Mouse (Mus musculus): Measurements from ENCODE around the gene Dynll1.

Gene Dynll1

DNA sequence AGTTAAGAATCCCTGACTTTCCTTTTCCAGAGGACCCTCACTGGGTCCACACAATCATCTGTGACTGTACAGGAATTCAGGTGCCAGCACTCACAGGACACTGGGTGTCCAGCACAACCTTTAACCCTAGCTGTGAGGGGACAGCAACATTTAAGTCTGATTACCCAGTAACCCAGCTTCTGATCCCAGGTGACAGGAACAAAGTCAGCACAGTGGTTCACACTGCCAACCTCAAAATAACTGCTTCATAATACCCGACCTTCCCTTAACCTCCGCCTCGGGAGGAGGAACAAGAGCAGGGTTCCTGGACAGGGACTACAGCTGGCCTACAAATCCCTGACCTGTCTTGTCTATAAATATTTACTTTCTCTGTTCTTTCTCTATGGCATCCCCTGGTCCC is 32.5 kb downstream of the Dynll1 start:
- no peak for DNase-seq (ENCODE audit: extremely low spot score, low read depth, low spot score)

DNA sequence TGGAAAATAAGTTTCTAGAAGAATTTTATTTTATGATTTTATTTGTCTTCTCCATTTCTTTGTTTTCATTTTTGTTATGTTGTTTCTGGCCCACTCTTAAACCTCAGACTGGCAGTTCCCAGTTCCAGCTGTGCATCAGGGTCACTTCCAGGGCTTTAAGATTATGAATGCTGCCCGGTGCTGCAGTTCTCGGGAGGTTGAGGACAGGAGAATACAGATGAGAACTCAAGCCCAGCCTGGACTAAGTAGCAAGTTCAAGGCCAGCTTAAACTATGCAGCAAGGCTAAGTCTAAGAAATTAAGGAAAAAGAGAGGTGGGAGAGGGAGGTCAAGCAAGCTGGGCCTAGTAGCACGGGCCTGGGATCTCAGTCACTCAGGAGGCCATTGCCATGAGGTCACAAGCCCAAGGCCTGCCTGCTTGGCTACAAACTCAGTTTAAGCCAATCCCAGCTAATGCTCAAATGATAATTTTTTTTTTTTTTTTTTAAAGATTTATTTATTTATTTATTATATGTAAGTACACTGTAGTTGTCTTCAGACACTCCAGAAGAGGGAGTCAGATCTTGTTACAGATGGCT is 33.2 kb downstream of the Dynll1 start:
- DNase-seq (ENCODE audit: extremely low spot score, low read depth, low spot score): no peak

- DNase-seq (ENCODE audit: extremely low spot score, low read depth, low spot score): no peak
Measured at GRCm38 (mm10) chr5:115266787-115267468, 33.9 kb downstream of the Dynll1 start.

DNA sequence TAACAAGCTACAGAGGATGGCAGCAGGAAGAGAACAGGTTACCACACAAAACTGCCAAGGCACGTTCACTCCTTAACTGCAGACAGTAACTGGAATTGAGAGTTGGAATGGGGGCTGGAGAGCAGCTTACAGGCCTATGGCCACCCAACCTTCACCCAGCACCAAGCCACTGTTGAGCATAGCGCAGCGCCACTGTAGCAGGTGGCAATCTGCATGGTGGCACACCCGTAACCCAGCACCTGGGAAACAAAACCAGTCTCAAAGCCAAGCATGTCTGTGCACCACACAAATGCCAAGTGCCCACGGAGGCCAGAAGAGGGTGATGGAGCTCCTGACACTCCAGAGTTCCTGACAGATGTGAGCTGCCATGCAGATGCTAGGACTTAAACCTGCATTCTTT is 34.5 kb downstream of the Dynll1 start:
- no peak for DNase-seq (ENCODE audit: extremely low spot score, low read depth, low spot score)

DNA sequence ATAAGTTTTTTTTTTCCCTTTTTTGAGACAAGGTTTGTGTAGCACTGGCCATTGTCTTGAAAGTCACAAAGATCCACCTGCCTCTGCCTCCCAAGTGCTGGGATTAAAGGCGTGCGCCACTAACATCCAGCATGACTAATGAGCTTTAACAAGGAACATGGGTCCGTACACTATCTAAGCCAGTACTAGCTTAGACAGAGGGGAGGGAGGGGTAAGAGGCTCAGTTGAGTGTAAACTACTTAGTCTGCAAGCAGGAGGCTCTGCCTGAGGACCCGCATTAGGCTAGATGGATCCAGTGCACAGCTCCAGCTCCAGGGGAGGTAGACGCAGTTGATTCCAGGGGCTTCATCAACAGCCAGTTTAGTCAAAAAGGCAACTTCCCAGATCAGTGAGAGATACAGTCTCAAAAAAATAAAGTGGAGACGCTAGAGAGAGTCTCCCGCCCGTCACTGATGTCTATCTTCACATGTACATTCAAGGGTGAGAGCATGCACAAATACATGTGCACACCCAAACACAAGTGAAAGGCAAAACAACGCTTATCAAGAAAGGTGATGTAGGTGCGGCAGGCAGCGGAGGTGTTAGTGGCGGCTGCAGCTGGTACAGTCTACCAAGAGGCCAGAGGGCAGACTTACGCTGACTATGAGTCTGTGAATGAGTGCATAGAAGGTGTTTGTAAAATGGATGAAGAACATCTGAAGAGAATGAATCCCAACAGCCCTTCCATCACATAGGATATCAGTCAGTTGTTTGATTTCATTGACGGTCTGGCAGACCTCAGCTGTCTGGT is 38.1 kb downstream of the Dynll1 start:
- no peak for DNase-seq (ENCODE audit: extremely low spot score, low read depth, low spot score)

GRCm38 (mm10) chr5:115261880-115262279 is 38.9 kb downstream of the Dynll1 start:
- no peak for DNase-seq (ENCODE audit: extremely low spot score, low read depth, low spot score)

GRCm38 (mm10) chr5:115261141-115261540 is 39.7 kb downstream of the Dynll1 start:
- DNase-seq (ENCODE audit: extremely low spot score, low read depth, low spot score): no peak

DNA sequence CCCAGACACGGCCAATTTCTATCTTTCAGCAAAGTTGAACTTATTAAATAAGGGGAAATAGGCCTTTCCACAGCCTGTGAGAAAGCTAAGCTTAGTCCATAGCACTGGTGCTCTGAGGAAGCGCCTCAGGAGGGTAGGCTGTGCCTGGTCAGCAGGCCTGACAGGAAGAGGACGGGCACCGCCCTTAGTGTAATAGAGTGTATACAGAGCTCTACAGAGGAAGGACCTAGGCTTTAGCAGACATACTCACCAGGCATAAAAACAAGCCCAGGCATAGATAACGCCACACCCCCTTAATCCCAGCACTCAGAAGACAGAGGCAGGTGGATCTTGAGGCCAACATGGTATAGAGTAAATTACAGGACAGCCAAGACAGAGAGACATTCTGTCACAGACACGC is 40.4 kb downstream of the Dynll1 start:
- no peak for DNase-seq (ENCODE audit: extremely low spot score, low read depth, low spot score)

DNA sequence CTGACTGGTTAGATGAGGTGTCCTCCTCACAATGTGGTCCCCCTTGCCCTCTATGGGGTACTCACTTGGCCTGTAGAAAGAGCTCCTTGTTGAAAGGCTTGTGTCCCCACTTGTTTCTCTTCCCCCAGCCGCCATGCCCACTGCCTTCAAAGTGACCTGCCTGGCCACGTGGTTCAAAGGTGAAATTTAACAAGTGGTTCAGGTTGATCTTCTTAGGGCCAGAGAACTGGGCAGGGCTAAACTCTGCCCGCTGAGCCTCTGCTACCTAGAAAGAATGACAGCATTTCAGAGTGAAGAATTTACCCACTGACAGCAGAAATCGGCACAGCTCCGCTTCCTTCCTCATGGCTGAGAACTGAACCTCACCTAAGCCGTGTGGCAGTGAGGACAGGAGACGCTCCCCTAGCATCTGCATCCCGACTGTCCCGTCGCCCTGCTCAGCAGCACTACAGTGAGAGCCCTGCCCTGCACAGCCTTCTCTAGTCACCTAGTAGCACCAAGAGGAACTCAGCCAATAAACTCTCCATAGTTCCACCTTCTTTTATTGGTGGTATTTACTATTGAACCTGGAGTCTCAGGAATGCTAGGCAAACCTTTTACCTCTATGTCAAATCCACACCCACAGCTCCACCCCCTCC is 43.8 kb downstream of the Dynll1 start:
- DNase-seq (ENCODE audit: extremely low spot score, low read depth, low spot score): no peak

DNA sequence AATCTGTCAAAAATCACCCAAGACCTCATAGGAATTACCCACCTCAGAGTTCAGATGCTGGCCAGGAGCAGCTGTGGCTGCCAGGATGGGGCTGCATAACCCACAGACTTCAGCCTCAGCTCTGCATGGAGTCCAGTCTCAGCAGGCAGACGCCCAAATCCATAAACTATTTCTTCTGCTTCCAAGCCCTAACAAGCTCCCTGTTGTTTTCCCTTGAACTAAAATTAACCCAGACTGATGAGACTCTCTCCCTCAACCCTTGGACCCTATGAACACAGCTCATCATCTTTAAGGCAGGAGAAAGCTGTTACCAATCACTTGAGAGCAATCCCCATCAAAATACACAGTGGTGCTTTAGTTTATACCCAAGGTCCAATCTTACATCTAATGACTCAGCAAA is 45.3 kb downstream of the Dynll1 start:
- DNase-seq (ENCODE audit: extremely low spot score, low read depth, low spot score): no peak
